Comparison of ENCODE assay signal across 25 mouse cellular contexts in the genomic region with DNA sequence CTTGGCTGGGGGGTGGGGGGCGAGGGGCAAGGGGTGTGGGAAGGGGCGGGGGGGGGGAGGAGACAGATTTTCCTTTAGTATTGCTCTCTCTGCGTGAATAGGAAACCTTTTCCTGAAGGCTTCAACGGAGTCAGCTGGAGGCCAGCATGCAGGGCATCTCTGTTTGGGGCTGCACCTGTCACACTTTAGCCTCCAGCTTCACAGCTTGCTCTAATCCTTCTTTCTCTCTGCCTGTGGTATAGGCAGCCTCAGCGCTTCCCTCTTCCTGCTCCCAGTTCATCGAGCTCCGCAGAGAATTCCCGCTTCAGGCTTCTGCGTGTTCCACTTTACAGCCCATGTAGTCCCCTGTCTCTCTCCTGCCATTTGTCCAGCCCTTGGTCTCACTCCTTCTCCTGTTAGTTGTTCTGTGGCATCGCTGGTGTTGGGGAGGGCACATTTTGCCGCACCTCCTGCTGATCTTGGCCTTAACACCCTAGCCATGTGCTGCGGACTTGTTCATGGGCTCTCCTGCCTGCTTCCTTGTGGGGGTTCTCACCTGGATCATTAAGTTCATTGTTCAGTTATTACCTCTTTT. TPM values are rescaled to one million over a fixed set of nuclear protein-coding genes. Genes with fewer than 3 reads are reported as not detected.
A peak's percentile ranks its signal among the peaks of the same experiment; 100 is the strongest.
DNase-seq lines count a peak whose midpoint lies in the region; ATAC-seq and TF ChIP-seq lines count a peak whose summit lies in the region.
"Had no signal": no experiment of that assay in that cellular context is flagged by ENCODE, and none has a peak within 500 bp of the region (broad histone marks: within the 10 kb centered on the region; RNA-seq: fewer than 3 reads in every experiment).

No protein-coding gene starts in this region.

- no peak overlapping the region for H3K27ac ChIP-seq in forebrain, embryonic 12.5 days
- no peak overlapping the region; the same call in 1 of the 2 replicates for H3K27ac ChIP-seq in forebrain, embryonic 10.5 days
- H3K27ac ChIP-seq in midbrain, embryonic 11.5 days (ENCODE audit: low read depth, low read length), result no peak overlapping the region
- H3K27ac ChIP-seq in midbrain, embryonic 10.5 days (replicated peaks), result no peak overlapping the region
- H3K27ac ChIP-seq in midbrain, postnatal 0 days (ENCODE audit: low read depth, low read length), result no peak overlapping the region
- no peak overlapping the region for H3K27ac ChIP-seq in thymus, adult 2 months (ENCODE audit: control insufficient read depth, insufficient read depth, low read length)
- no peak overlapping the region for H3K27ac ChIP-seq in embryonic facial prominence, embryonic 10.5 days (replicated peaks)
- H3K27ac ChIP-seq: heart, embryonic 10.5 days; neural tube, embryonic 13.5 days had no signal

- TF ChIP-seq CTCF in midbrain, postnatal 0 days (IDR thresholded peaks at IDR 0.05), result no peak
- no peak for TF ChIP-seq CTCF in thymus, adult 2 months (IDR thresholded peaks at IDR 0.05; ENCODE audit: borderline replicate concordance, control insufficient read depth, extremely low read depth, insufficient read depth, low read length, poor library complexity)

- no peak overlapping the region for H3K9ac ChIP-seq in forebrain, embryonic 12.5 days
- H3K9ac ChIP-seq in midbrain, embryonic 11.5 days (ENCODE audit: low read length), result no peak overlapping the region; the same call in 1 of the 2 replicates
- 0 out of 2 replicates have a peak overlapping the region, but pooled peaks have one; percentile 33 for H3K9ac ChIP-seq in midbrain, postnatal 0 days (replicated peaks; ENCODE audit: low read length, poor library complexity, severe bottlenecking)
- H3K9ac ChIP-seq: neural tube, embryonic 13.5 days had no signal

- no peak for TF ChIP-seq POLR2A in thymus, adult 2 months (IDR thresholded peaks at IDR 0.05; ENCODE audit: control insufficient read depth, extremely low read depth, insufficient read depth, low read length, poor library complexity)

- no peaks in the 10 kb centered on the region for H3K9me3 ChIP-seq in forebrain, embryonic 12.5 days
- no peaks in the 10 kb centered on the region for H3K9me3 ChIP-seq in forebrain, embryonic 10.5 days
- H3K9me3 ChIP-seq in midbrain, embryonic 11.5 days (ENCODE audit: control insufficient read depth, low read length), result no peaks in the 10 kb centered on the region
- H3K9me3 ChIP-seq in midbrain, embryonic 10.5 days (replicated peaks), result no peaks in the 10 kb centered on the region
- H3K9me3 ChIP-seq in midbrain, postnatal 0 days (ENCODE audit: low read length), result no peaks in the 10 kb centered on the region
- no peaks in the 10 kb centered on the region for H3K9me3 ChIP-seq in embryonic facial prominence, embryonic 10.5 days
- H3K9me3 ChIP-seq: heart, embryonic 10.5 days; neural tube, embryonic 13.5 days had no signal

- H3K36me3 ChIP-seq in forebrain, embryonic 12.5 days (replicated peaks), result no peaks in the 10 kb centered on the region
- no peaks in the 10 kb centered on the region for H3K36me3 ChIP-seq in forebrain, embryonic 10.5 days (replicated peaks)
- H3K36me3 ChIP-seq in midbrain, embryonic 11.5 days (ENCODE audit: control insufficient read depth, insufficient read depth, low read length), result no peaks in the 10 kb centered on the region
- no peaks in the 10 kb centered on the region for H3K36me3 ChIP-seq in midbrain, embryonic 10.5 days
- H3K36me3 ChIP-seq in midbrain, postnatal 0 days (ENCODE audit: insufficient read depth, low read length), result no peaks in the 10 kb centered on the region
- no peaks in the 10 kb centered on the region for H3K36me3 ChIP-seq in thymus, adult 2 months (ENCODE audit: control insufficient read depth, insufficient read depth, low read length)
- no peaks in the 10 kb centered on the region for H3K36me3 ChIP-seq in embryonic facial prominence, embryonic 10.5 days (replicated peaks)
- H3K36me3 ChIP-seq: heart, embryonic 10.5 days; neural tube, embryonic 13.5 days had no signal

- no peak for DNase-seq in forebrain, embryonic 10.5 days (ENCODE audit: extremely low spot score, low spot score)
- peak; percentile 4 for DNase-seq in midbrain, embryonic 11.5 days (ENCODE audit: low spot score, missing footprints)
- no peak for DNase-seq in midbrain, embryonic 10.5 days (ENCODE audit: low spot score)
- peak; percentile 73 to 87 for DNase-seq in cerebellum, postnatal 14 days
- no peak for DNase-seq in midbrain, postnatal 0 days (ENCODE audit: low spot score)
- DNase-seq in thymus, adult 2 months, result no peak
- no peak for DNase-seq in embryonic facial prominence, embryonic 10.5 days (ENCODE audit: low spot score)
- DNase-seq: gastrocnemius, postnatal 36 days; heart, postnatal 10 days; kidney, adult 9 months; kidney, postnatal 36 days; layer of hippocampus, adult 9-11 months; lung, adult 2 months; lung, postnatal 4 days; right cerebral cortex, postnatal 4 days; thymus, postnatal 25 days had no signal

- H3K4me1 ChIP-seq in forebrain, embryonic 12.5 days, result peaks cover 5% of the 10 kb centered on the region; the same call in 1 of the 2 replicates
- peaks cover 15% of the 10 kb centered on the region for H3K4me1 ChIP-seq in forebrain, embryonic 10.5 days
- H3K4me1 ChIP-seq in midbrain, embryonic 11.5 days (ENCODE audit: control insufficient read depth, insufficient read depth, low read length), result 0 out of 2 replicates have a peak, but pooled peaks cover 2% of the 10 kb centered on the region
- peaks cover 6% of the 10 kb centered on the region for H3K4me1 ChIP-seq in midbrain, embryonic 10.5 days
- H3K4me1 ChIP-seq in midbrain, postnatal 0 days (ENCODE audit: insufficient read depth, low read length), result peaks cover 3% of the 10 kb centered on the region; the same call in 1 of the 2 replicates
- no peaks in the 10 kb centered on the region for H3K4me1 ChIP-seq in thymus, adult 2 months (replicated peaks; ENCODE audit: control insufficient read depth, insufficient read depth, low read length)
- peaks cover 10% of the 10 kb centered on the region; the same call in 1 of the 2 replicates for H3K4me1 ChIP-seq in embryonic facial prominence, embryonic 10.5 days
- H3K4me1 ChIP-seq: heart, embryonic 10.5 days had no signal

- peak overlapping the region; percentile 22; the same call in 1 of the 2 replicates for H3K4me2 ChIP-seq in forebrain, embryonic 12.5 days
- no peak overlapping the region for H3K4me2 ChIP-seq in midbrain, embryonic 11.5 days
- H3K4me2 ChIP-seq in midbrain, postnatal 0 days (ENCODE audit: low read depth, low read length, poor library complexity, severe bottlenecking), result no peak overlapping the region
- H3K4me2 ChIP-seq: neural tube, embryonic 13.5 days had no signal

- 10% methylated on average over 12 of the region's 12 CpGs for WGBS in forebrain, embryonic 12.5 days
- 18% methylated on average over 12 of the region's 12 CpGs for WGBS in forebrain, embryonic 10.5 days
- 16% methylated on average over 12 of the region's 12 CpGs for WGBS in midbrain, embryonic 11.5 days
- 20% methylated on average over 12 of the region's 12 CpGs for WGBS in midbrain, embryonic 10.5 days
- WGBS in midbrain, postnatal 0 days, result 23% methylated on average over 12 of the region's 12 CpGs
- WGBS in thymus, adult 2 months, result 79% methylated on average over 12 of the region's 12 CpGs
- 17% methylated on average over 12 of the region's 12 CpGs for WGBS in embryonic facial prominence, embryonic 10.5 days

- H3K27me3 ChIP-seq in forebrain, embryonic 12.5 days, result peaks cover 4% of the 10 kb centered on the region
- H3K27me3 ChIP-seq in forebrain, embryonic 10.5 days (ENCODE audit: poor library complexity, severe bottlenecking), result peaks cover 25% of the 10 kb centered on the region
- no peaks in the 10 kb centered on the region for H3K27me3 ChIP-seq in midbrain, embryonic 11.5 days (ENCODE audit: control insufficient read depth, insufficient read depth, low read length)
- H3K27me3 ChIP-seq in midbrain, embryonic 10.5 days (ENCODE audit: low read depth, poor library complexity, severe bottlenecking), result peaks cover 15% of the 10 kb centered on the region; the same call in 1 of the 2 replicates
- no peaks in the 10 kb centered on the region for H3K27me3 ChIP-seq in midbrain, postnatal 0 days (ENCODE audit: insufficient read depth, low read length)
- no peaks in the 10 kb centered on the region for H3K27me3 ChIP-seq in thymus, adult 2 months (ENCODE audit: control insufficient read depth, insufficient read depth, low read length)
- peaks cover 27% of the 10 kb centered on the region for H3K27me3 ChIP-seq in embryonic facial prominence, embryonic 10.5 days (replicated peaks; ENCODE audit: low read depth, poor library complexity, severe bottlenecking)
- H3K27me3 ChIP-seq: neural tube, embryonic 13.5 days had no signal

- no peak for ATAC-seq in forebrain, embryonic 12.5 days (ENCODE audit: low FRiP score)
- ATAC-seq in midbrain, embryonic 11.5 days (ENCODE audit: low FRiP score), result no peak
- ATAC-seq in midbrain, postnatal 0 days (ENCODE audit: low FRiP score), result no peak

- H3K4me3 ChIP-seq in forebrain, embryonic 12.5 days (replicated peaks), result no peak overlapping the region
- H3K4me3 ChIP-seq in forebrain, embryonic 10.5 days, result no peak overlapping the region
- no peak overlapping the region for H3K4me3 ChIP-seq in midbrain, embryonic 11.5 days (ENCODE audit: low read depth, low read length)
- no peak overlapping the region for H3K4me3 ChIP-seq in midbrain, embryonic 10.5 days
- no peak overlapping the region for H3K4me3 ChIP-seq in midbrain, postnatal 0 days (ENCODE audit: low read depth, low read length)
- no peak overlapping the region for H3K4me3 ChIP-seq in thymus, adult 2 months (ENCODE audit: control insufficient read depth, insufficient read depth, low read length)
- no peak overlapping the region; the same call in 1 of the 2 replicates for H3K4me3 ChIP-seq in embryonic facial prominence, embryonic 10.5 days
- H3K4me3 ChIP-seq: heart, embryonic 10.5 days; neural tube, embryonic 13.5 days had no signal

RNA-seq across cellular contexts. Expression of a gene that starts 51.7 kb away (rescaled TPM):
- polyA plus RNA-seq in forebrain, embryonic 12.5 days (2016; fragmentation: Nextera tagmentation; extraction: Ambion mirVana), result 9.0 and 9.4 TPM in 2 replicates
- polyA plus RNA-seq in forebrain, embryonic 10.5 days (2016; fragmentation: Nextera tagmentation; extraction: Ambion mirVana), result 0.31 and 0.56 TPM in 2 replicates
- polyA plus RNA-seq in midbrain, embryonic 11.5 days (2014; fragmentation: Nextera tagmentation; extraction: Ambion mirVana), result 2.2 and 2.8 TPM in 2 replicates
- polyA plus RNA-seq in midbrain, embryonic 10.5 days (2016; fragmentation: Nextera tagmentation; extraction: Ambion mirVana), result 0.53 and 1.2 TPM in 2 replicates
- total RNA-seq in midbrain, postnatal 0 days (2014; rRNA removed), result 158 and 182 TPM in 2 replicates
- polyA plus RNA-seq in midbrain, postnatal 0 days (2015; fragmentation: Nextera tagmentation; extraction: Ambion mirVana), result 41.7 and 45.1 TPM in 2 replicates
- 0.37 and 0.51 TPM in 2 replicates for polyA plus RNA-seq in thymus, adult 2 months (2012; rRNA removed)
- polyA plus RNA-seq in embryonic facial prominence, embryonic 10.5 days (2016; fragmentation: Nextera tagmentation; extraction: Ambion mirVana), result 0.45 and 0.81 TPM in 2 replicates
- total RNA-seq: liver, adult 2 months; MEL; monocyte, adult 5-6 weeks had no signal
- polyA plus RNA-seq: liver, adult 2 months had no signal

RNA-seq across cellular contexts. Expression of a gene that starts 53.4 kb away (rescaled TPM):
- polyA plus RNA-seq in forebrain, embryonic 12.5 days (2016; fragmentation: Nextera tagmentation; extraction: Ambion mirVana), result 0.15 TPM in 1 of 2 replicates, not detected in the other
- not detected in 2 replicates for polyA plus RNA-seq in forebrain, embryonic 10.5 days (2016; fragmentation: Nextera tagmentation; extraction: Ambion mirVana)
- not detected in 2 replicates for polyA plus RNA-seq in midbrain, embryonic 11.5 days (2014; fragmentation: Nextera tagmentation; extraction: Ambion mirVana)
- polyA plus RNA-seq in midbrain, embryonic 10.5 days (2016; fragmentation: Nextera tagmentation; extraction: Ambion mirVana), result 0.16 TPM in 1 of 2 replicates, not detected in the other
- total RNA-seq in midbrain, postnatal 0 days (2014; rRNA removed), result 2.0 TPM in 1 of 2 replicates, not detected in the other
- 0.56 and 0.86 TPM in 2 replicates for polyA plus RNA-seq in midbrain, postnatal 0 days (2015; fragmentation: Nextera tagmentation; extraction: Ambion mirVana)
- polyA plus RNA-seq in thymus, adult 2 months (2012; rRNA removed), result 0.10 and 0.50 TPM in 2 replicates
- not detected in 2 replicates for polyA plus RNA-seq in embryonic facial prominence, embryonic 10.5 days (2016; fragmentation: Nextera tagmentation; extraction: Ambion mirVana)
- total RNA-seq: adrenal gland, adult 18-20 months; gastrocnemius, postnatal 36 days; heart, postnatal 10 days; left cerebral cortex, postnatal 10 days; liver, adult 2 months; MEL; monocyte, adult 5-6 weeks had no signal
- polyA plus RNA-seq: embryonic facial prominence, embryonic 11.5 days; heart, embryonic 10.5 days; liver, adult 2 months; lung, adult 2 months had no signal

Comparison
In these comparisons a context has a peak if more than half of its experiments do, and no peak if none do; other contexts are left out.
1. DNase-seq: peak in midbrain, embryonic 11.5 days (single experiment) and cerebellum, postnatal 14 days (2 of 2); none in forebrain, embryonic 10.5 days (single experiment), midbrain, embryonic 10.5 days (single experiment), midbrain, postnatal 0 days (single experiment), thymus, adult 2 months (single experiment) and embryonic facial prominence, embryonic 10.5 days (single experiment).